Mouse (Mus musculus) urinary bladder, postnatal 36 days (tissue): ENCODE data around the gene Mcts1.

Experiments used
- DNase-seq, 2 experiments: peaks; one replicate each; pipeline ENCODE4 v3.0.0; 2022; ENCODE audit warnings: low spot score in 2 of 2, mixed read lengths in 1 of 2

Mcts1 gene

GRCm38 (mm10) chrX:38654681-38655080 lies 54.3 kb downstream of the Mcts1 start:
- no peak for DNase-seq

GRCm38 (mm10) chrX:38656206-38656883 lies 56.0 kb downstream of the Mcts1 start:
- no peak for DNase-seq
